Mouse (Mus musculus) 3134 (cell line): ENCODE measurements at regions not wholly inside any gene's neighbourhood (a gene's known extent, or its start where the extent isn't known, plus 50 kb on each side); places are given as distances from the start of the nearest gene placed in this dataset.

Experiments
- DNase-seq: peaks from one replicate; pipeline ENCODE4 v3.0.0-alpha.2; 2011; ENCODE audit warnings: low spot score; ENCODE audit not compliant: insufficient read length; ENCODE audit errors: extremely low read depth

- DNase-seq = no peak
Measured at GRCm38 (mm10) chr1:71851268-71851667, 198.3 kb upstream of the Fn1 start.

DNA sequence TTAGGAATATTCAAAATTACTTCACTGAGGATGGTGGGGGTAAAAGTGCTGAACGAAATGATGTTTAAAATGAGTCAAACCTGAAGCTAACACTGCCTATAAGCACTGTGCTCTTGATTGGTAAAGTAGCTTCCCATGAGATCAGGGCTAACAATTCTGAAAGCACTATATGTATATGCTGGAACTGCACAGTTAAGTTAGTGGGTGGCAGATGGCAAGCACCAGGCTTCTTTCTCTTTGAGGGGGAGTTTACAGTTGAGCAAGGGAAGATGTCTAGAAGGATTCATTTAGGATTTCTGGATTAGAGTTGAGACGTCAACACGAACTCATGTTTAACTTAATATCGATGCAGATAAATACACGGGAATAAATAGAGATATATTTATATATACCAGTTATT, 195.7 kb upstream of the Fn1 start:
- no peak for DNase-seq

- no peak for DNase-seq
Measured at GRCm38 (mm10) chr1:71844938-71845685, 192.1 kb upstream of the Fn1 start.

DNA sequence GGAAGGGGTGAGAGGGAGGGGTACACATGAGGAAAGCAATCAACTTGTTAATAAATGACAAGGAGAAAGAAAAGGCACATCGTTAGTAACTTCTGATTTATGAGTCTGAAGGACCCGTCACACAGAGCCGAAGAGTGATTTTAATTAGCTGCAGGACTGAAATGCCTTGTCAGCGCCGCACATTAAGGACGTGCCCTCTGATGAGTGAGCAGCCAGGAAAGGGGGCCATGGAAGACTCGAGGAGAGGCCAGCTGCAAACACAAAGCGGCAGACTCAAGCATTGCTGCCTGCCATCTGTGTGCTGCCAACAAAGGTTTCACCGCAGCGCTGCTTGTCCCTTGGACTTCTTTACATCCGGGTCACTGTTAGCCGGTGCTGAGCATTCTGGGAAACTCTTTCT, 184.8 kb upstream of the Fn1 start:
- no peak for DNase-seq

- no peak for DNase-seq
Measured at GRCm38 (mm10) chr1:71837039-71837648, 184.1 kb upstream of the Fn1 start.

DNA sequence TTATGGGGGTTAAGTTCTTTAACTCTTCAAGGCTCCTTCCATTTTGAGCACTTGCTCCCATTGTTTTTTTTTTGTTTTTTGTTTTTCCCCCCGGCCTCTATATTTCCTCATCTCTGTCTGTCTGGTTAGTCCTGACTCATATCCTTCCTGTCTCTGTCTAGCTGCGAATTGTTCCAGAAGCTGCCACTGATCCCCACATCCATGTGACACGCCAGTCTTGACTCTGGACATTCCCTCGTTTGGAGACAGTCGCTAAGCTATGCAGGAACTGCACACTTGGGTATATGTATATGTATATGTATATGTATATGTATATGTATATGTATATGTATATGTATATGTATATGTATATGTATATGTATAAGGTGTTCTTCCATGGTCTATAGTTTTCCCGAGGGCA, 177.4 kb upstream of the Fn1 start:
- no peak for DNase-seq

DNA sequence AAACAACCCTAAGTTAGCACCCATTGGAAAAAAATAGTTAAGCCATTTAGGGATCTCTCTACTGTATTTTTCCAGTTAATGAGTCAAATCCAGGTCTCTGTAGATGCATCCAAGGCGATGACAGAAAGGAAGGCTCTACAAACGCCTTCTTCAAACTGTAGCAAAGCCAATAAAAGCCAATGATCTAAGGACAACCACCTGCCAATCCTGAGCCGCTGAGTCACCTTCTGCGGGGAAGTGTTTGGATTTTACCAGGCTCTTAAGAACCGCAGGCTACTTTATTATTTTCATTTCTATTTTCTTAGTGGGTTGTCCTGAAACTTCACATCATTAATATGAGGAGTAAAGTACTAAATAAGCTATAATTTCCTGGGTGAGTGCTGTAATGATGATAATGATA, 171.4 kb upstream of the Fn1 start:
- peak; percentile 70 for DNase-seq

DNA sequence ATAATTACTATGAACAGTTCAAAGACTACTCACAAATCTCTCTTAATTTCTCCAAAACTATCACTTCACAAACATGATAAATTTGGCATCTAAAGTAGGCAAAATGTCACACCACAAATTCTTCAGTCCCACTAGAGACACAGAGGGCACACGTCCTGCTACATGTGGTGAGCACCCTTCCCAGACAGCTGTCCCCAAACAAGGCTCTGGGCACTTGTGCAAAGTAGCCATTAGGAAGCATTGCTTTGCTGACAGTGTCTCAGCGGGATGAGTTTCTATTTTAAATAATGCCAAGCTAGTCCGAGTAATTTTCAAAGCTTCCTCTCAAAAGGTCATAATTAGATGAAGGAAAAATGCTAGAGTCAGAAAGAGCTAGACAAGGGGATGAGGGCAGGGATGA, 169.1 kb upstream of the Fn1 start:
- no peak for DNase-seq

DNA sequence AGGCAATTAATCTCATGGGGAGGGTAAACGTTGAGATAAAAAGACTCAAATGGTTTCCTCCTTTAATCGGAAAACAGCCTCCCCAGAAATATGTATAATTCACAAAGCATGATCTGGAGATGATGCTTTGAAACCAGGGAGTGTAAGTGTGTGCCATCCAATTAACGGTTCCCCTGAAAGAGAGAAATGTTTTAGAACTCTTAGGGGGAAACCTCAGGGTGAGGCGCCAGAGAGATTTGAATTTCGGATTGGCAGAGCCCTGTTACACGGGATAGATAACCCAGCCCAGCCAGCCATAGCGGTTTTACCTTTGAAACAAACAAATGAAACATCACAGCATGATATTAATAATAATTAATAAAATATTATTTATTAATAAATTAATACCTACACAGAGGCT, 168.1 kb upstream of the Fn1 start:
- no peak for DNase-seq

GRCm38 (mm10) chr1:71816306-71816705, 163.3 kb upstream of the Fn1 start:
- DNase-seq = peak; percentile 48

DNA sequence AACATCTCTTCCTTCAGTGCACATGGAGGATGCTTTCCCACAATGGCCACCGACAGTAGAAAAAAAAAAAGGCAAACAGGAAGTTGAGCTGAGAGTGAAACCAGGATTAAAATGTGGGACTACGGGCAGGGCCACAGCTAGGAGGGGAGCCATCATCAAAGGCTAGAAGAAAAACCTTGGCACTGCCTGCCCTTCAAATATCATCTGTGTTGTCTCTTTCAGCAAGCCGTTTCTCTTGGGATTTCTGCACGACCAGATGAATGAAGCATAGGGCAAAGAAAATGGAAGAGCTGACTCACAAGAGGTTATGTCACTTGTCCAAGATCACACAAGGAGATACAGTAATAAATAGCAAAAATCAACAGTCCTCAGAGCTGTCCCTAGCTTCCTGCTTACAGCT, 161.1 kb upstream of the Fn1 start:
- peak; percentile 75 for DNase-seq

DNA sequence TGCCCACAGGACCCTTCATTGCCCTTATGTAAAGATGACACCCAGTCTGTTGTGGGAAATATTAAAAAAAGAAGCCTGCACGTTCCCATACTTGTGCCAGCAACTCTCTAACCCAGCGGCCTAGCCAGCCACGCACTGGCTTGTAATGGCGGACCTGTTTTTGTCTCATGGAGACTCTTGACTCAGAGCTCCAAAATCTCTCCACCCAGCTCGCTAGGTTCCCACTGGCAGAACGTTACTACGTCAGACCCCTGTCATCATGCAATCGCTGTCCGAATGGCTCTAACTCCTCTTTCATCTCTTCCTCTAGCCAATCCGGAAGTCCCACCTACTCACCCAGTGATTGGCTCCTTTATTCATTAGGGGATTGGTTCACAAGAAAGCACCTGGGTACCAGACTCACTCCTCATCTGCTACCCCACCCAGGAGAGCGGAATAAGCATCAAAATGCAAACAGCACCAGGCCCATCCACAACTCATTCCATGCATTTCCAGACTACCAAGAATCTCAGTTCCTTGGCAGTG, 159.2 kb upstream of the Fn1 start:
- no peak for DNase-seq

DNA sequence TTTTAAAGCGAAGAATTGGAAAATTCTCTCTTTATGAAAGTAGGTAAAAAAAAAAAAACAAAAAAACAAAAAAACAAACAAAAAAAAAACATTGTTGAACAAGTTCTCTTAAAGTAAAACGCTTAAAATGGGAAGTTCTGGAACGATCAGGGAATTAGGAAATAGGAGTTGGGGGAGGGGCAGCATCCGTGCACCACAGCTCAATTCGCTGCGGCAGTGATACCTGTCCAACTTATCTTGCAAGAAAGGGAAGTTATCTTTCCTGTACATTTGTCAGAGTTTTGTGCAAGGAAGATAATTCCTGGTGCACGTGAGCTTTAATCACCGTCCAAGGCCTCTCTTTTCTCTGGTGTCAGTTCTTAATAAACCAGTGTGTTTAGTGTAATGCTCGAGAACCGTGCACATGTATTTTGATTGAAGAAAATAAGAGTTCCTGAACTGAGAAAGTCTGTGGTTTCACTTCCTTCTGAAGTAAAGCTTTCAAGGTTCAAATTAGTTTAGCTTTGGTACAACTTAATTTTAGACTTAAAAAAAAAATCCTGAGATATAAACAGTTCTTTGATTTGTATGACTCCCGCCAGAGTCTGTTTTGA, 158.3 kb upstream of the Fn1 start:
- DNase-seq = no peak

- no peak for DNase-seq
Measured at GRCm38 (mm10) chr1:71808005-71808404, 155.0 kb upstream of the Fn1 start.

- DNase-seq = peak; percentile 48
Measured at GRCm38 (mm10) chr1:71807586-71807985, 154.6 kb upstream of the Fn1 start.

- no peak for DNase-seq
Measured at GRCm38 (mm10) chr1:71801283-71802066, 148.5 kb upstream of the Fn1 start.

- DNase-seq = peak; percentile 31
Measured at GRCm38 (mm10) chr1:71800581-71800980, 147.6 kb upstream of the Fn1 start.

GRCm38 (mm10) chr1:71798636-71799035, 145.6 kb upstream of the Fn1 start:
- no peak for DNase-seq

GRCm38 (mm10) chr1:71788408-71788807, 135.4 kb upstream of the Fn1 start:
- DNase-seq = no peak

- no peak for DNase-seq
Measured at GRCm38 (mm10) chr1:71784880-71785279, 131.9 kb upstream of the Fn1 start.

DNA sequence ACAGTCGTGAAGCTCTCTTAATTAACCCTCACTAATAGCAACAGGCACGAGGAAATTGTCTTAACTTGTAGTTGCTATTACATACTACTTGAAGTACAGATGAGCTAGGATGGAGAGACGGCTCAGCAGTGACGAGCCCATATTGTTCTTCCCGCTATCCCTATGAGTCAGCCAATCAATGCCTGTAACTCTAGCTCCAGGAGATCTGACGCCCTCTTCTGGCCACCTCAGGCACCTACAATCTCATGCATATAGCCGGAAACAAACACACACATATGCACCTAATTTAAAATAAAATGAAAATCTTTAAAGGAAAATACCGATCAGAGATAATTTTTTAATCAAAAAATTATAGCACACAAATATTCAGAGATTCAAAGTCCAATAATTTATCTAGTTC, 125.3 kb upstream of the Fn1 start:
- no peak for DNase-seq
